ENCODE assay signal across 8 mouse cellular contexts in genomic region chr16:50841677-50842580, GRCm38 (mm10).
A peak's percentile ranks its signal among the peaks of the same experiment; 100 is the strongest.
DNase-seq lines count a peak whose midpoint lies in the region; ATAC-seq and TF ChIP-seq lines count a peak whose summit lies in the region.

No protein-coding gene starts in this region.

- H3K9me3 ChIP-seq in heart, embryonic 10.5 days = no peaks in the 10 kb centered on the region

- no peak overlapping the region for H3K9ac ChIP-seq in heart, adult 2 months (ENCODE audit: low read depth, low read length)

- H3K4me3 ChIP-seq in heart, adult 2 months = no peak overlapping the region
- H3K4me3 ChIP-seq in heart, embryonic 10.5 days = no peak overlapping the region

- H3K27me3 ChIP-seq in heart, adult 2 months (ENCODE audit: control insufficient read depth, insufficient read depth, low read length) = no peaks in the 10 kb centered on the region
- no peaks in the 10 kb centered on the region for H3K27me3 ChIP-seq in heart, embryonic 10.5 days (ENCODE audit: insufficient read depth, poor library complexity, severe bottlenecking)

- intact Hi-C loops in heart, adult 2 months (cut with DNase I) = loop anchor here (5.0 kb wide), 1 partner anchor 475 kb away; no protein-coding TSS in a partner anchor

- peak; percentile 60 for ATAC-seq in inflammation-experienced regulatory T-cells, adult 6 months

- no peak overlapping the region for H3K27ac ChIP-seq in heart, adult 2 months
- no peak overlapping the region for H3K27ac ChIP-seq in heart, embryonic 10.5 days

- TF ChIP-seq CTCF in heart, adult 2 months (IDR thresholded peaks at IDR 0.05) = peak; percentile 81

- TF ChIP-seq POLR2A in heart, adult 2 months (IDR thresholded peaks at IDR 0.05; ENCODE audit: insufficient read depth, low read depth, low read length) = no peak

- 48% methylated on average over 15 of the region's 15 CpGs for WGBS in heart, adult 2 months
- 51% methylated on average over 15 of the region's 15 CpGs for WGBS in heart, embryonic 10.5 days

- H3K4me1 ChIP-seq in heart, adult 2 months (ENCODE audit: control insufficient read depth, insufficient read depth, low read length) = peaks cover 1% of the 10 kb centered on the region; the same call in 1 of the 2 replicates
- H3K4me1 ChIP-seq in heart, embryonic 10.5 days = peaks cover 7% of the 10 kb centered on the region; the same call in 1 of the 2 replicates

- H3K79me2 ChIP-seq in heart, adult 2 months (replicated peaks; ENCODE audit: control insufficient read depth, insufficient read depth, low read length) = no peaks in the 10 kb centered on the region

- H3K36me3 ChIP-seq in heart, adult 2 months (ENCODE audit: control insufficient read depth, insufficient read depth, low read length) = no peaks in the 10 kb centered on the region
- H3K36me3 ChIP-seq in heart, embryonic 10.5 days = no peaks in the 10 kb centered on the region

- DNase-seq in heart, adult 2 months = peak; percentile 54 to 61
- DNase-seq in heart, embryonic 10.5 days (ENCODE audit: low spot score) = no peak
- DNase-seq in cerebellum, postnatal 10 days = peak; percentile 86 to 91
- peak; percentile 48 to 73 for DNase-seq in frontal cortex, postnatal 14 days (ENCODE audit: low spot score in 2 of 2)
- peak; percentile 38 to 58 for DNase-seq in left cerebral cortex, adult 8-10 months (ENCODE audit: low spot score in 2 of 2)
- peak; percentile 84 for DNase-seq in mesoderm, embryonic 11.5 days (ENCODE audit: low read depth, low spot score)
- peak; percentile 60 for DNase-seq in skeletal muscle tissue, adult 2 months (ENCODE audit: low read depth, low spot score)

- TF ChIP-seq EP300 in heart, adult 2 months (IDR thresholded peaks at IDR 0.05; ENCODE audit: insufficient read depth, low read depth, low read length) = no peak
